Mouse (Mus musculus): ENCODE results near the gene Lrrc4b. TPM values are rescaled to one million over a fixed set of nuclear protein-coding genes. Genes with fewer than 3 reads are reported as not detected.
A peak's percentile ranks its signal among the peaks of the same experiment; 100 is the strongest.

Lrrc4b gene
- total RNA-seq, 1 experiment, result 0.18 TPM

DNA sequence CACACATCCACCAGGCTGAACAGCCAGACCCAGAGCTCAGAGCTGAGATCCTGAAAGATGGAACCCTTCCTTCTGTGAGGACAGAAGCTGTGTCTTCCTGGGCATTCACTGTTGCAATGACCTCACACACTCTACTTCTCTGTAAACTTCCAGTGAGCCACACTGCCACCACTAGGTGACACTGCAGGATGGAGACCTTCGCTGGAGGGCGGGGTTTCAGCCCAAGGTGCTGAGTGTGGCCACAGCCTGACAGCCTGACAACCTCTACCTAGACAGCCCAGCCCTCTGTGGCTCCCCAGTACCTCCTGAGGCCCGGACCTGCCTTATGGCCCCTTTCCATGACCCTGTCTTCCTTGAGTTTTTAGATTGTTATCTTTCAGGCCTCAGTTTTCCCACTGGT, 30.2 kb upstream of the Lrrc4b start:
- DNase-seq (ENCODE audit: low read depth, low spot score), result peak; percentile 88
- Histone ChIP-seq H3K9ac (ENCODE audit: insufficient read depth, low read depth, low read length, poor library complexity, severe bottlenecking) (no peak overlapping the region), H3K9me3 (ENCODE audit: control insufficient read depth, insufficient read depth, low read depth, low read length) (no peaks in the 10 kb centered on the region), H3K27ac (ENCODE audit: insufficient read depth, low read depth, low read length, poor library complexity, severe bottlenecking) (no peak overlapping the region), H3K4me1 (ENCODE audit: control insufficient read depth in 2 of 2, insufficient read depth in 2 of 2, low read length in 2 of 2, poor library complexity in 1 of 2) (peaks cover 0 to 10% of the 10 kb centered on the region in 2 experiments; a peak in 2 of 4 replicates), H3K4me3 (ENCODE audit: insufficient read depth in 1 of 2, low read depth in 1 of 2, low read length in 2 of 2, poor library complexity in 1 of 2, severe bottlenecking in 1 of 2) (no peak overlapping the region), H3K36me3 (ENCODE audit: control insufficient read depth, insufficient read depth, low read length, poor library complexity, severe bottlenecking) (no peaks in the 10 kb centered on the region)
- TF ChIP-seq MAFK (IDR thresholded peaks at IDR 0.05; ENCODE audit: insufficient read depth, low read depth, low read length), result no peak
- TF ChIP-seq ZC3H11A (IDR thresholded peaks at IDR 0.05; ENCODE audit: borderline replicate concordance, low read depth, low read length), result 0 out of 2 replicates have a peak, but pooled peaks have one; percentile 42
- in situ Hi-C loops (cut with MboI; ENCODE audit: low sequenced_read_pairs in 2 of 2, unreplicated experiment in 2 of 2), result no loop called here

DNA sequence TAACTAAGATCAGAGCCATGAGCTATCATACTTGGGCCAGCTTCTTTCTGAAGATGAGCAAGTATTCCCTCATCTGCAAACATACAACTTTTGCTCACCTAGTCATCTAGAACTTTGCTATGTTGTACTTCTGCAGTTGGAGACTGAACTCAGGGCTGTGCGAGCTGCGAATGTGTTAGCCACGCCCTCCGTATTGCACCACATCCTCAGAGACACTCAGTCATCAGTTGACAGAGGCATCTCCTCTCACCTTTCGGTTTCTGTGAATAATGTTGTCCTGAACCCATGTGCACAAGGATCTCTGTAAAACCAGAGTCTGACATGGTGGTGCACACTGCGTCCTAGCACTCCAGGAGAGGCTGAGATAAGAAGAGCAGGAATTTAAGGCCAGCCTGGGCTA, 27.1 kb upstream of the Lrrc4b start:
- no peak overlapping the region for H3K9ac ChIP-seq (ENCODE audit: insufficient read depth, low read depth, low read length, poor library complexity, severe bottlenecking)
- TF ChIP-seq ZC3H11A (IDR thresholded peaks at IDR 0.05; ENCODE audit: borderline replicate concordance, low read depth, low read length) (no peak), MAFK (IDR thresholded peaks at IDR 0.05; ENCODE audit: insufficient read depth, low read depth, low read length) (no peak), HCFC1 (IDR thresholded peaks at IDR 0.05; ENCODE audit: borderline replicate concordance, insufficient read depth, low read length) (no peak), CHD2 (IDR thresholded peaks at IDR 0.05; ENCODE audit: low read depth, low read length) (no peak), ZNF384 (IDR thresholded peaks at IDR 0.05; ENCODE audit: low read depth, low read length) (no peak)
- H3K27ac ChIP-seq (ENCODE audit: insufficient read depth, low read depth, low read length, poor library complexity, severe bottlenecking), result no peak overlapping the region
- no peaks in the 10 kb centered on the region for H3K36me3 ChIP-seq (ENCODE audit: control insufficient read depth, insufficient read depth, low read length, poor library complexity, severe bottlenecking)
- in situ Hi-C loops (cut with MboI; ENCODE audit: low sequenced_read_pairs in 2 of 2, unreplicated experiment in 2 of 2), result no loop called here
- H3K4me3 ChIP-seq (ENCODE audit: insufficient read depth in 1 of 2, low read depth in 1 of 2, low read length in 2 of 2, poor library complexity in 1 of 2, severe bottlenecking in 1 of 2), result no peak overlapping the region
- peaks cover 0 to 10% of the 10 kb centered on the region in 2 experiments; a peak in 2 of 4 replicates for H3K4me1 ChIP-seq (ENCODE audit: control insufficient read depth in 2 of 2, insufficient read depth in 2 of 2, low read length in 2 of 2, poor library complexity in 1 of 2)
- DNase-seq (ENCODE audit: low read depth, low spot score), result no peak
- no peaks in the 10 kb centered on the region for H3K9me3 ChIP-seq (ENCODE audit: control insufficient read depth, insufficient read depth, low read depth, low read length)

DNA sequence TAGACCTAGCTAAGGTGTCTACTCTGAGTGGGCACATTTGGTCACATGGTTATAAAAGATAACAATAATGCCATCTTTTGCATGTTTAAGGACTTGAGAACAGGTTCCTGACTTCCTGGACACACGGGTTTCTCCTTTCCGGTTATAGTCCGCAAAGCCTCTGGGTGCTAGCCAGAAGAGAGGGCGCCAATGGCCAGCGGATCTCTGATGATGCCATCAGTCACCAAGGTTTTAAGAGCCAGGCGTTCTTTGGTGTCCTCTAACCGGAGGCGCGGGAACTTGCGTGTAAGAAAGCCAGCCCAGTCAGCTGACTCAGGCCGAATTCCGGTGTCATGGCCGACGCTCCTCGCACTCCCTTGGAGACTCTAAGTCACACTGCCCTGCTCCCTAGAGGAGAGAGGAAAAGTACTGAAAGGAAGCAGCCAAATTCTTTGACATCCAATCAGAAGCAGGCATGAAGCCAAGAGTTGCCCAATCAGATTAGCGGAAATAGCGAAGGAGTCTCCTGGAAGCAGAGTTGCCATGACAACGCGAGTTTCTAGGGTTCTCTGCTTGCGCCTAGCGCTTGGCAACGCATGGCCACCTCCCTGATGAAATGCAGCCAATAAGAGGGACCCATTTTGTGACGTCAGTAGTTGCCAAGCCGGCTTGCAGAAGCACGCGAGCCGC, 23.3 kb upstream of the Lrrc4b start:
- H3K27ac ChIP-seq (ENCODE audit: insufficient read depth, low read depth, low read length, poor library complexity, severe bottlenecking), result peak overlapping the region; percentile 59; the same call in 1 of the 2 replicates
- no peaks in the 10 kb centered on the region for H3K9me3 ChIP-seq (ENCODE audit: control insufficient read depth, insufficient read depth, low read depth, low read length)
- in situ Hi-C loops (cut with MboI; ENCODE audit: low sequenced_read_pairs in 2 of 2, unreplicated experiment in 2 of 2), result no loop called here
- peak; percentile 100 for DNase-seq (ENCODE audit: low read depth, low spot score)
- H3K4me1 ChIP-seq (ENCODE audit: control insufficient read depth in 2 of 2, insufficient read depth in 2 of 2, low read length in 2 of 2, poor library complexity in 1 of 2), result peaks cover 0 to 2% of the 10 kb centered on the region in 2 experiments; a peak in 1 of 4 replicates
- no peaks in the 10 kb centered on the region for H3K36me3 ChIP-seq (ENCODE audit: control insufficient read depth, insufficient read depth, low read length, poor library complexity, severe bottlenecking)
- no peak for TF ChIP-seq ZNF384 (IDR thresholded peaks at IDR 0.05; ENCODE audit: low read depth, low read length)
- TF ChIP-seq HCFC1 (IDR thresholded peaks at IDR 0.05; ENCODE audit: borderline replicate concordance, insufficient read depth, low read length), result no peak
- peak; percentile 97 for TF ChIP-seq CHD2 (IDR thresholded peaks at IDR 0.05; ENCODE audit: low read depth, low read length)
- no peak for TF ChIP-seq MAFK (IDR thresholded peaks at IDR 0.05; ENCODE audit: insufficient read depth, low read depth, low read length)
- TF ChIP-seq ZC3H11A (IDR thresholded peaks at IDR 0.05; ENCODE audit: borderline replicate concordance, low read depth, low read length), result no peak
- peak overlapping the region; percentile 57; the same call in 1 of the 2 replicates for H3K9ac ChIP-seq (ENCODE audit: insufficient read depth, low read depth, low read length, poor library complexity, severe bottlenecking)
- peak overlapping the region; percentile 26 to 29; a peak in 3 of 4 replicates for H3K4me3 ChIP-seq (ENCODE audit: insufficient read depth in 1 of 2, low read depth in 1 of 2, low read length in 2 of 2, poor library complexity in 1 of 2, severe bottlenecking in 1 of 2)

DNA sequence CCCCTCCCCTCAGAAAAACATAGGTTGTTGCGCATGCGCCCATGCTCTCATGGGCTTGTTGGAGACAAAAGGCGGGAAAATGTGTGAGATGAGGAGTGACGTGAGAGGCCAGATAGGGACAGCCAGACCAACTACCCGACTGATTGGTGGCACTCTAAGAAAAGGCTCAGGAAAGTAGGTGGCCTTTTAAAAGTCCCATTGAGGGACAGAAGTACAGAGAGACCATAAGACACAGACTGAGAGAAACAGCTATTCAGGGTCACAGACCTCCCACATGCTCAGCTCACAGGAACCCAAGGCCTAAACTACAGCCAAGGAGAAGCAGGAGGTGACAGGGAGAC, 22.8 kb upstream of the Lrrc4b start:
- H3K9ac ChIP-seq (ENCODE audit: insufficient read depth, low read depth, low read length, poor library complexity, severe bottlenecking), result no peak overlapping the region
- H3K4me1 ChIP-seq (ENCODE audit: control insufficient read depth in 2 of 2, insufficient read depth in 2 of 2, low read length in 2 of 2, poor library complexity in 1 of 2), result peaks cover 0 to 2% of the 10 kb centered on the region in 2 experiments; a peak in 1 of 4 replicates
- TF ChIP-seq MAFK (IDR thresholded peaks at IDR 0.05; ENCODE audit: insufficient read depth, low read depth, low read length) (no peak), ZC3H11A (IDR thresholded peaks at IDR 0.05; ENCODE audit: borderline replicate concordance, low read depth, low read length) (no peak), CHD2 (IDR thresholded peaks at IDR 0.05; ENCODE audit: low read depth, low read length) (no peak), HCFC1 (IDR thresholded peaks at IDR 0.05; ENCODE audit: borderline replicate concordance, insufficient read depth, low read length) (no peak), ZNF384 (IDR thresholded peaks at IDR 0.05; ENCODE audit: low read depth, low read length) (no peak)
- H3K9me3 ChIP-seq (ENCODE audit: control insufficient read depth, insufficient read depth, low read depth, low read length), result no peaks in the 10 kb centered on the region
- DNase-seq (ENCODE audit: low read depth, low spot score), result no peak
- in situ Hi-C loops (cut with MboI; ENCODE audit: low sequenced_read_pairs in 2 of 2, unreplicated experiment in 2 of 2), result no loop called here
- no peak overlapping the region for H3K27ac ChIP-seq (ENCODE audit: insufficient read depth, low read depth, low read length, poor library complexity, severe bottlenecking)
- no peaks in the 10 kb centered on the region for H3K36me3 ChIP-seq (ENCODE audit: control insufficient read depth, insufficient read depth, low read length, poor library complexity, severe bottlenecking)
- H3K4me3 ChIP-seq (ENCODE audit: insufficient read depth in 1 of 2, low read depth in 1 of 2, low read length in 2 of 2, poor library complexity in 1 of 2, severe bottlenecking in 1 of 2), result no peak overlapping the region
